Mouse (Mus musculus): ENCODE results near the gene Slc27a3.

GRCm38 (mm10) chr3:90371857-90372256 lies 17.9 kb downstream of the Slc27a3 start:
- TF ChIP-seq GATA1 (IDR thresholded peaks at IDR 0.05; ENCODE audit: low read length) (no peak), TAL1 (IDR thresholded peaks at IDR 0.05; ENCODE audit: low read length) (no peak)

Data from erythroblast, embryonic 14.5 days (primary cell).